Mouse (Mus musculus): ENCODE measurements around the gene Ulk4.

DNA sequence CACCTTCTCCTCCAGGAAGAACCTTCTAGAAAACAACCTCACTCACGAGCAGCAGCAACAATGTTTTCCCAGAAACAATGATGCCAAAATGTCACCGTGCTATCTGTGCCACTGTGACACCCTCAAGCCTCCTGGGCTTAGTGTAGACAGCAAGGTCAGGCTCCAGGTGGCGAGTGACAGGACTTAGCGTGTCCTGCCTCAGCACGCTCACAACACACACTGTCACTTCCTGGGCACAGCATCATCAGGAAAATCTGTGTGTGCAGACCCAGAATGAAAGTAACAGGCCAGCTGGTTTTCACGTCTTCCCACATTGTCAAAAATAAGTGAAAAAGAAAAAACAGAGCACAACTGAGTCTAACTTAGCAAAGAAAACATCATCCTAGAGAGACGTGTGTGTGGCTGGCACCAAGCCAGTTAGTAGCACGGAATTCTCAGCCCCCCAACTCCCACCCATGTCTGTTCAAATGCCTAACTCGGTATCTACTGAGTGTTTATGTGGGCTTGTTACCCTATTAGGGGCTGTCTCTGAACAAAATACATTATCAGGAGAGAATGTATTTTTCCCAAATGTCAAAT is 120.7 kb downstream of the Ulk4 start:
- no peak for TF ChIP-seq MYB (IDR thresholded peaks at IDR 0.05; ENCODE audit: low read depth, low read length)
- no peak for TF ChIP-seq CTCF (IDR thresholded peaks at IDR 0.05 in 2 of 3, conservative IDR thresholded peaks at IDR 0.05 in 1 of 3; ENCODE audit: control insufficient read depth in 1 of 3, insufficient read depth in 1 of 3, low read depth in 2 of 3, low read length in 3 of 3, poor library complexity in 1 of 3, severe bottlenecking in 1 of 3)
- TF ChIP-seq EP300 (IDR thresholded peaks at IDR 0.05; ENCODE audit: low read depth in 1 of 2, low read length in 2 of 2), result no peak
- TF ChIP-seq ZKSCAN1 (IDR thresholded peaks at IDR 0.05; ENCODE audit: low read depth, low read length), result no peak
